Mouse (Mus musculus) right cerebral cortex, adult 18-20 months (tissue): Measurements from ENCODE around the gene Ifnar1.
A peak's percentile ranks its signal among the peaks of the same experiment; 100 is the strongest.

Source experiments
- DNase-seq: peaks from one replicate; pipeline ENCODE4 v3.0.0; 2022; ENCODE audit warnings: mixed read lengths

Ifnar1 gene

DNA sequence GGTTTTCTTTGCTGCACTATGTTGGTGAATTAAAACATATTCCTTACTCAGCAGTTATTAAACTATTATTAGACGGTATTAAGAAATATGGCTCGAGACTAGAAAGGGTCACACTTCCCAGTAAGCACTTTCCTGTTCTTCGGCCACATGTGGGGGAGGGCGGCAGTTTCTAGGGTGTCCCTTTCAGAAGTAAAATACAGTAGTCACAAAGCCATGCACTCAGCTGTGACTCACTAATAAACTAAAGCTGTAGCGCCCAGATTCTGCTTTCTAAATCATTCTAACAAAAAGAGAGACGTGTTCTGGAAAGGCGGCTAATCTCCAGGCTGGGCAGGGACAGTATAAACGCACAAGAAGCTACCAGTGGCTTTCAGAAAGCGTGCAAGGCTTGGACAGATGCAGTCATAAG lies 23.3 kb upstream of the Ifnar1 start:
- no peak for DNase-seq

- DNase-seq = no peak
Observed at GRCm38 (mm10) chr16:91462644-91463043, 22.4 kb upstream of the Ifnar1 start.

GRCm38 (mm10) chr16:91463400-91463799 lies 21.6 kb upstream of the Ifnar1 start:
- DNase-seq = no peak

DNA sequence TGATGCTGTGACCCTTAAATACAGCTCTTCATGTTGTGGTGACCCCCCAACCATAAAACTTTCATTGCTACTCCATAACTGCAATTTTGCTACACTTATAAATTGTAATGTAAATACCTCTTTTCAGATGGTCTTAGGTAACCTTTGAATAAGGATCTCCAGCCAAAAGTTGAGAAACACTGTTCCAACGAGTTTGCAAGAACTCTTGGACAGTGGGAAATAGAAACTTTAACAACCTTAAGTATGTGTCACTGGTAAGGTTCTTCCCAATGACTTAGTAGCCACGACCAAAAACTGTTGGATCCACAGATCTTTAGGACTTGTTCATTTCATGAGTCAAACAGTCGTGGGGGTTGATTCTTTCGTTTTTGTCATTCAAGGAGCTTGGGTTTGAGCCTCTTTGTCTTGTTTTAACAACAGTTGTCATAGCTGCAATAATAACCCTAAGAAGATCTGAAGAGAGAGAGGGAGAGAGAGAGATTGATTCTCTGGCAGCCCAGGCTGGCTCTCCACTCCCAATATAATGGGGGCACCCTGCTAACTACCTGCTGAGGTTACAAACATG lies 21.1 kb upstream of the Ifnar1 start:
- no peak for DNase-seq

DNA sequence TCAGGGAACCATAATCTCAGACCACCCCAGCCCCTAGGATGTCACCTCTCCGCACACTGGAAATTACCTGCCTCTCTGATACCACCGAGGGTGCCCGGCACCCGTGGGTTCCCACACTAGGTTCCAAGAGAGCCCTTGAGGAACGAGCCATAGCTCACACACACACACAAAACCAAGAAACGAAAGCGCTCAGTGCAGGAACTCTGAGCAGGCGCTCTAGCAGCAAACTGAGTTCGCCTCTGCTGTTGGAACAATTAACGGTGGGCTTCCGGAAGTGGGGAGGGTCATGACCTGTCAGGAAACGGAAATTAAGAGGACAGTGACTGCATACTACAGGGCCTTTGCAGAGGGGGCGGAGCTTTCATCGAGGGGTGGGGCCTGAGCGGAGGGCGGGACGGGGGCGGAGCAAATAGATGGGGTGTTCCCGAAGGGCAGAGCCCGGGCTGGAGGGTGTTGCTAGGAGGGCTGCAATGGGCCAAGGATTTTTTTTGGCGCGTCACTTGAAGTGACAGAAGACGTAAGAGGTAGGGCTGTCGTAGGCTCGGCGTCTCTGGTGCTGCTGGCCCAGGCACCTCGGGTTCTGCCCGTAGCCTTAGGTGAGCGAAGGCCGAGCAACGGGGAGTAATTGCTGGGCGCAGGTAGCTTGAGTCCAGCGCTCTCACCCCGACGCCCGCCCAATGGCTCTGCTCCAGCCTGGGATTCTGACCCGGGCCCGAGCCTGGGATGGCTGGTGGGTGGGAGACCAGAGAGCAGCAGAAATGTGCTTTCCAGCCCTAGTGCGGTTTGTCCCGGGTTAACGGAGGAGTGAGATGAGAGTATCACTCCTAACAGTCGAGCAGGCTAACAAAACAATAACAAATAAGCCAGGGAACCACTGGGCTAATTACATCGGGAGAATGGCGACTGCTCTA lies 20.2 kb upstream of the Ifnar1 start:
- peak; percentile 87 for DNase-seq

GRCm38 (mm10) chr16:91465505-91466240 lies 19.4 kb upstream of the Ifnar1 start:
- no peak for DNase-seq

DNA sequence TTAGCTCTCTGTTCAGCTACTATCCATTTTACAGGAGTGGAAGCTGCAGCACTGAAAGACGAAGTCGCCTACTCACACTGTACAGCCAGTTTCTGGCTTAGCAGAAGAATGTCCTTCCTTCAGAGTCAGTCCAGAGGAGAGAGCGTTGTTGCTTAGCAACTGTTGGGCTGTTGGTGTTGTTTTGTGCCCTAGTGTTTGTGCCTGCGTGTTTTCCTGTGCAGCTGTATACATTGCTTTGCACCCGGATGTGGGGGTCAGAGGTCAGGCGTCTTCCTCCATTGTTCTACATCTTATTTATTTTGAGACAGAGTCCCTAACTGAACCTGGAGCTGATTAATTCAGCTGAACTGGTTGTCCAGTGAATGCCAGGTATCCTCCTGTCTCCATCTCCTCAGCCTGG lies 18.5 kb upstream of the Ifnar1 start:
- no peak for DNase-seq

- no peak for DNase-seq
Observed at GRCm38 (mm10) chr16:91470470-91470869, 14.6 kb upstream of the Ifnar1 start.

DNA sequence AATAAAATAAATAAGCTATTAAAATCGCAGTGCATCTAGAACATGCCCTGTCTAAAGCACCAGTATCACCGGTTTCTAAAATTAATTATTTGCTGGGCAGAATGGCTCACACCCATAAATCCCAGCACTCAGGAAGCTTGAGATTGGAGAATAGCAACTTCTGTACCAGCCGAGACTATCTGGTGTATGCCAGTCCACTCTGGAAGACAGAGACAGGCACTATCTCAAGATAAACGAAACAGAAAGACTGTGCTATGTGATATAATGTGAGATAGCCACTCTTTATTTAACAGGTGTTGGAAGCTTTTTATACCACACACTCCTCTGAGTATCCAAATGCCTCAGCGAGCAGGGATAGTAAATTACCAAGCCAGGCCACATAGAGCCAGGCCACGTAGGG lies 13.6 kb upstream of the Ifnar1 start:
- DNase-seq = no peak

GRCm38 (mm10) chr16:91475753-91476152 lies 9.3 kb upstream of the Ifnar1 start:
- no peak for DNase-seq

- no peak for DNase-seq
Observed at GRCm38 (mm10) chr16:91478067-91478466, 7.0 kb upstream of the Ifnar1 start.

GRCm38 (mm10) chr16:91480517-91480916 lies 4.5 kb upstream of the Ifnar1 start:
- no peak for DNase-seq

DNA sequence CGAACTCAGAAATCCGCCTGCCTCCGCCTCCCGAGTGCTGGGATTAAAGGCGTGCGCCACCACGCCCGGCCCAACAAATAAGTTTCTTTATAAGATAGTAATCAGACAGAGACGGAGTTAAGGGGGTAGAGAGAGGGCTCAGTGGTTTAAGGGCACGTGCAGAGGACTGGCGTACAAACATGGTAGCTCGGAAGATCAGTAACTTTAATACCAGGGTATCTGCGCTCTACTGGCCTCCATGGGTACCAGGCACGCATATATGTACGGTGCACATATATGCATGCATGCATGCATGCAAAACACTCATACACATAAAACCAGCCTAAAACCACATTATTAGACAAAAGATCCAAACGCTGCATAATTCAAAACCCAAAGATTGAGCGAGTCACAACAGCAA lies 651 bp upstream of the Ifnar1 start:
- no peak for DNase-seq

GRCm38 (mm10) chr16:91485841-91486240 lies 803 bp downstream of the Ifnar1 start:
- no peak for DNase-seq

- no peak for DNase-seq
Observed at GRCm38 (mm10) chr16:91488066-91488465, 3.0 kb downstream of the Ifnar1 start.

DNA sequence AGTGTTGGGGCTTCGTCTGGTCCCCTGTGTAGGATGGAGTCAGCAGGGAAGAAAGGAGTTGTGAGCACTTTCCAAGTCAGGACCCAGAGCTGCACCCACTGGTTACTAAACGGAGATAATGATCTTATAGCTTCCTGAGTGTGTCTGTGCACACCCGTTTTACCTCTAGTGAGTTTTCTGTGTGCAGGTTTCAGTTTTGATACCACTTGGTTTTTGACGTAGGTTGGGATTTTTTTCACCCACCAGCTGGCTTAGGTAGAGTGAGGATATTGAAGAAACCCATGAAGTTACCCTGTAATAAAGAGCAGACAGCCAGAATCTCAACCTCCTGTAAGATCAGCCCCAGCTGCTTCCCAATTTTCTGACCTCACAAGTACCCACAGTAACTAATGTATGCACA lies 5.9 kb downstream of the Ifnar1 start:
- DNase-seq = no peak

DNA sequence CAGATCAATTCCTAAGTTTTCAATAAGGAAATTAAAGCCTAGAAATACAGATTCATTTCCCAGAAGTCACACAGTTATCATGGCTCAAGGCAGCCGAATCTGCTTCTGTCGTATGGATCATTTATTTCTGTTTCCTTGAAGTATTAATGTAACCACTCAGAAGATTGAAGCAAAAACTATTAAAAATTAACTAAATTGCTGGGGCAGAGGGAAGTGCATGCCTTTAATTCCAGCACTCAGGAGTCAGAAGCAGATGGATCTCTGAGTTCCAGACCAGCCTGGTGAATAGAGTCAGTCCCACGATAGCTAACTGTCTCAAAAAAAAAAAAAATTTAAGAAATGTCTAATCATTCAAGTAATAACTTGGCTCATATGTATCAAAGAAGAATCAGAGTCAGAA lies 6.4 kb downstream of the Ifnar1 start:
- no peak for DNase-seq

DNA sequence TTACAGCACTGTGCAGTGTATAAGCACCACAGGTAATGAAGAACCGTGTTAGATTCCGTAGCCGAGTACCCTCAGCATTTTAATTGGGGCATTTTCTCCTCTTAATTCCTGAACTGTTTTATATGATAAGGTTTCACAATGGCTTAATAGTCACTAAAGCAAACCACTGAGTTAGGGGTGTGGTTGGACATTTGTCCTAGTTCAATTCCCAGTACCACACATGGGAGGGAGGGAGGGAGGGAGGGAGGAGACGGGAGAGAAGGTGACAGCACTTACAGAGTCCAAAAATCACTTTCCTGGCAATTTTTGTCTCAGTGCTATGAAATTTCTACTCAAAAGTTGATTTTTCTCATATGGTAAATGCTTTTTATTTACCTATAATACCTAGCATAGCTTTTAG lies 10.5 kb downstream of the Ifnar1 start:
- DNase-seq = no peak

GRCm38 (mm10) chr16:91496206-91496605 lies 11.2 kb downstream of the Ifnar1 start:
- no peak for DNase-seq

DNA sequence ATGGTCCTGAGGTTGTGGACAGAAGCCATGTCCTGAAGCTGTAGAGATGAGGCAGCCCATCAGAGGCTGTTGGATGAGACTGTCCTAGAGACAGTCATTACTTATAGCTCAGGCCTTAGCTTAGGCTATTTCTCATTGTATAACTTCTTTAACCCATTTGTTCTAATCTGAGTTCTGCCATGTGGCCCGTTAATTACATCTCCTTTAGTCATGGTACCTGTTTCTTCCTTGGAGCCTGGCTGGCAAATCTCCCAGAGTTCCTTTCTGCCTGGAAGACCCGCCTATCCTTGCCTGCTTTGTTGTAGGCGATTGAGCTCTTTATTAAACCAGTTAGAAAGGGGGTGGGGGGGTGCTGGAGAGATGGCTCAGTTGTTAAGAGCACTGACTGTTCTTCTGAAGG lies 11.7 kb downstream of the Ifnar1 start:
- DNase-seq = no peak

DNA sequence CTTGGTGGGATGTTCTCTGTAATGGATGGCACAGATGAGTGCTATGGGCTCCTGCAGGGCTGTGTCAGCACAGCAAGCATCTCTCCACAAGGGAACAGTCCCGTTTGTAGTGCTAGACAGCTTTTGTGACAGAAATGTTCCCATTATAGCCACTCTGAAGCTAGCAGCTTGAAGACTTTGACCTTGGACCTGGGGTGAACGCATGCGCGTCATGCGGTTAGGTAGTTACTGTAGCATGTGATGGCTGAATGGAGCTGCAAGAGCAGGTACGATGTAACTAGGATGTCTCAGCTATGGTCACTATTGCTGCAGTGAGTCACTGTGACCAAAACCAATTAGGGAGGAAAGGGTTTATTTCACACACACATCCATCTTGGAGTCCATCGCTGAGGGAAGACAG lies 13.0 kb downstream of the Ifnar1 start:
- no peak for DNase-seq

GRCm38 (mm10) chr16:91504701-91505100 lies 19.7 kb downstream of the Ifnar1 start:
- DNase-seq = no peak

- no peak for DNase-seq
Observed at GRCm38 (mm10) chr16:91505116-91505601, 20.1 kb downstream of the Ifnar1 start.

DNA sequence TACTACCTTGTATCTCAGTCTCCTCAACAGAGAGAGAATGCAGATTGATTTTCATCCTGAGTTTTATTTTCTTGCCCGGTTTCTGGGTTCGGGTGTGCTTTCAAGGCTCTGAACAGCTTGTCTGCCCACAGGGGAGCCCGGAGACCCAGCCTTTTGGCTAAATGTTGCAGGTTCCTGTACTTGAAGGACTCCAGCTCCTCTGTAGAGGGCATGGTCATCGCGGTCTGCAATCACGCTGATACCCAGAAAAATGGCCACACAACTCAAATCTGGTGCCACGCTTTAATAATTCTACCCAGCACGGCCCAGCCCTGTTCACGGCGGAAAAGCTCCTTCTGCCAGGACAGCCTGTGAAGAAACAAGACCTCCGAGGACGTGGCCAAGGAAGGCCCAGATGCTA lies 21.4 kb downstream of the Ifnar1 start:
- no peak for DNase-seq
